Mouse (Mus musculus) kidney, adult 2 months (tissue): Measurements from ENCODE around the gene Wdr89. TPM values are rescaled to one million over a fixed set of nuclear protein-coding genes. Genes with fewer than 3 reads are reported as not detected.
A peak's percentile ranks its signal among the peaks of the same experiment; 100 is the strongest.

Experiments used
- DNase-seq: peaks from one replicate; pipeline ENCODE4 v3.0.0; 2021
- H3K27ac ChIP-seq: fragments of 200-500 bp; 2 replicates; pipeline ENCODE4 v1.5.1; 2012; ENCODE audit warnings: low read depth, low read length, control low read depth, inconsistent platforms; ENCODE audit not compliant: insufficient read depth
- H3K27me3 ChIP-seq: fragments of 200-500 bp; replicated peaks from 2 replicates; pipeline ENCODE4 v1.6.1; 2012; ENCODE audit warnings: mild to moderate bottlenecking, moderate library complexity, low read length, inconsistent platforms; ENCODE audit not compliant: control insufficient read depth, insufficient read depth
- H3K36me3 ChIP-seq: fragments of 200-500 bp; 2 replicates; pipeline ENCODE4 v1.6.1; 2012; ENCODE audit warnings: mild to moderate bottlenecking, moderate library complexity, low read length, inconsistent platforms; ENCODE audit not compliant: control insufficient read depth, insufficient read depth
- H3K4me1 ChIP-seq: fragments of 200-500 bp; 2 replicates; pipeline ENCODE4 v1.6.1; 2011; ENCODE audit warnings: low read length; ENCODE audit not compliant: control insufficient read depth, insufficient read depth
- H3K4me3 ChIP-seq: fragments of 200-500 bp; 2 replicates; pipeline ENCODE4 v1.5.1; 2011; ENCODE audit warnings: mild to moderate bottlenecking, low read depth, low read length, control low read depth; ENCODE audit not compliant: insufficient read depth
- CTCF ChIP-seq: fragments of 200-500 bp; conservative IDR thresholded peaks from 2 replicates; pipeline ENCODE4 v1.5.1; 2011; ENCODE audit warnings: low read depth, mild to moderate bottlenecking, control low read depth, low read length, moderate library complexity, mixed read lengths; ENCODE audit not compliant: insufficient read depth, insufficient read length
- POLR2A ChIP-seq: fragments of 200-500 bp; IDR thresholded peaks from one replicate; pipeline ENCODE4 v1.6.1; 2011; ENCODE audit warnings: low read depth, low read length, control low read depth
- WGBS: fragments of 180-500 bp; shearing (Covaris S2); methylation state at CpG from one replicate; pipeline ENCODE4 v1.1.7; 2018; 5-methylcytosine and 5-hydroxymethylcytosine counted together
- polyA plus RNA-seq: library from polyadenylated mRNA; depleted of rRNA; stranded (reverse); fragments of >200 nt; gene quantifications from 2 replicates; pipeline ENCODE4 v1.2.3, GENCODE M21; 2012; rRNA removed

Wdr89 gene
- polyA plus RNA-seq, 1 experiment, result 3.8 TPM

- peak overlapping the region; percentile 47; the same call in 1 of the 2 replicates for H3K4me3 ChIP-seq
- no peak for DNase-seq
- TF ChIP-seq CTCF (no peak), POLR2A (no peak)
These were observed 74.9 kb downstream of the Wdr89 start for GRCm38 (mm10) chr12:75594404-75594803.

GRCm38 (mm10) chr12:75593817-75594216 is 75.5 kb downstream of the Wdr89 start:
- 63% methylated on average over 4 of the region's 4 CpGs for WGBS
- H3K36me3 ChIP-seq, result peaks cover 4% of the 10 kb centered on the region; the same call in 1 of the 2 replicates
- TF ChIP-seq POLR2A (no peak), CTCF (no peak)
- no peak overlapping the region for H3K27ac ChIP-seq
- peak overlapping the region; percentile 31 for H3K4me3 ChIP-seq
- H3K27me3 ChIP-seq, result no peaks in the 10 kb centered on the region
- no peak for DNase-seq
- peaks cover 6% of the 10 kb centered on the region; the same call in 1 of the 2 replicates for H3K4me1 ChIP-seq

More at GRCm38 (mm10) chr12:75594404-75594803, 74.9 kb downstream of the Wdr89 start:
- H3K27ac ChIP-seq, result no peak overlapping the region; the same call in 1 of the 2 replicates
- H3K4me1 ChIP-seq, result peaks cover 6% of the 10 kb centered on the region; the same call in 1 of the 2 replicates
- peaks cover 4% of the 10 kb centered on the region; the same call in 1 of the 2 replicates for H3K36me3 ChIP-seq
- WGBS, result 37% methylated on average over 5 of the region's 5 CpGs
- H3K27me3 ChIP-seq, result no peaks in the 10 kb centered on the region

GRCm38 (mm10) chr12:75587501-75587900 is 81.8 kb downstream of the Wdr89 start:
- H3K4me1 ChIP-seq, result peaks cover 7% of the 10 kb centered on the region; the same call in 1 of the 2 replicates
- no peak overlapping the region for H3K27ac ChIP-seq
- peaks cover 4% of the 10 kb centered on the region for H3K36me3 ChIP-seq
- TF ChIP-seq CTCF (no peak), POLR2A (no peak)
- H3K4me3 ChIP-seq, result no peak overlapping the region
- DNase-seq, result no peak
- no peaks in the 10 kb centered on the region for H3K27me3 ChIP-seq

GRCm38 (mm10) chr12:75583776-75584175 is 85.6 kb downstream of the Wdr89 start:
- Histone ChIP-seq H3K27ac (no peak overlapping the region), H3K4me3 (no peak overlapping the region), H3K36me3 (peaks cover 2% of the 10 kb centered on the region), H3K4me1 (peaks cover 14% of the 10 kb centered on the region), H3K27me3 (no peaks in the 10 kb centered on the region)
- DNase-seq, result peak; percentile 33
- WGBS, result 29% methylated on average over 3 of the region's 3 CpGs
- TF ChIP-seq POLR2A (no peak), CTCF (no peak)

Other genes starting within 250 kb of the Wdr89 start
- 17.1 and 17.3 TPM in 2 replicates for gene Ppp2r5e, start 73.3 kb downstream of the Wdr89 start, polyA plus RNA-seq
- gene Sgpp1, start 66.2 kb upstream of the Wdr89 start, polyA plus RNA-seq, result 77.7 and 78.3 TPM in 2 replicates
- gene Syne2, start 148.6 kb upstream of the Wdr89 start, polyA plus RNA-seq, result 54.5 and 68.4 TPM in 2 replicates